In the genomic region with DNA sequence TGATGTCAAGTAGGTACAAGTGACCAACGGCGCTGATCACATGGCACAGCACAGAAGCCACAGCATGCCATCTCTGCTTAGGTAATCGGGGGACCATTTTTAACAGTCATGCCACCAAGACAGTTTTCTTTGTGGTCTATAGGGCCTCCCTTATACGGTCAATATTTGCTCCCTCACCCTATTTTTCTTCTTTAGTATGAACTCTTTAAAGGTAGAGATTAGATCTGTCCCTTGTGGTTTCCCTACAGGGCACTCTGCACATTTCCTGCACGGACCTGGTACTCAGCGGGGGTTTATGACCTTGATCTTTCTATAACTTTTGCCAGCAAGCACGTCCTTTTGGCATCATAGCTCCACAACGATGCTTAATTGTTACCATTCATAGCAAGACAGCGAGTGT, we compare ENCODE assay signal across 24 mouse cellular contexts.
"Had no signal": no experiment of that assay in that cellular context is flagged by ENCODE, and none has a peak within 500 bp of the region (broad histone marks: within the 10 kb centered on the region; RNA-seq: fewer than 3 reads in every experiment).

No protein-coding gene starts in this region.

- ATAC-seq: liver, postnatal 0 days; lung, postnatal 0 days; midbrain, embryonic 13.5 days; midbrain, embryonic 16.5 days had no signal

- H3K4me2 ChIP-seq: kidney, embryonic 15.5 days; limb, embryonic 15.5 days; liver, embryonic 11.5 days; lung, embryonic 14.5 days; midbrain, embryonic 13.5 days; neural tube, embryonic 15.5 days had no signal

- H3K9me3 ChIP-seq: kidney, embryonic 15.5 days; limb, embryonic 12.5 days; limb, embryonic 15.5 days; midbrain, embryonic 10.5 days; midbrain, embryonic 13.5 days; neural tube, embryonic 15.5 days had no signal

- H3K27ac ChIP-seq: kidney, embryonic 15.5 days; limb, embryonic 12.5 days; liver, embryonic 14.5 days; macrophage; midbrain, embryonic 10.5 days; midbrain, embryonic 13.5 days; neural tube, embryonic 15.5 days; stomach, postnatal 0 days had no signal

- H3K4me1 ChIP-seq: midbrain, embryonic 10.5 days; midbrain, embryonic 13.5 days had no signal

- H3K36me3 ChIP-seq: kidney, embryonic 15.5 days; limb, embryonic 12.5 days; limb, embryonic 15.5 days; midbrain, embryonic 10.5 days; midbrain, embryonic 13.5 days; neural tube, embryonic 15.5 days had no signal

- H3K9ac ChIP-seq: kidney, embryonic 15.5 days; limb, embryonic 12.5 days; limb, embryonic 15.5 days; liver, embryonic 14.5 days; liver, postnatal 0 days; lung, embryonic 14.5 days; midbrain, embryonic 13.5 days; neural tube, embryonic 15.5 days had no signal

- DNase-seq: kidney, adult 8-10 months; kidney, postnatal 10 days; kidney, postnatal 36 days; left cerebral cortex, postnatal 4 days; liver, postnatal 0 days; lung, embryonic 14.5 days; right cerebral cortex, adult 18-20 months; right cerebral cortex, postnatal 14 days; right cerebral cortex, postnatal 4 days; thymus, adult 2 months; thymus, postnatal 14 days had no signal

- H3K27me3 ChIP-seq: limb, embryonic 12.5 days; limb, embryonic 15.5 days; midbrain, embryonic 13.5 days; neural tube, embryonic 15.5 days had no signal

- H3K4me3 ChIP-seq: kidney, embryonic 15.5 days; limb, embryonic 12.5 days; limb, embryonic 15.5 days; midbrain, embryonic 10.5 days; midbrain, embryonic 13.5 days; myocyte; neural tube, embryonic 15.5 days had no signal
